Mouse (Mus musculus): ENCODE measurements at regions not wholly inside any gene's neighbourhood (a gene's known extent, or its start where the extent isn't known, plus 50 kb on each side); places are given as distances from the start of the nearest gene placed in this dataset.

DNA sequence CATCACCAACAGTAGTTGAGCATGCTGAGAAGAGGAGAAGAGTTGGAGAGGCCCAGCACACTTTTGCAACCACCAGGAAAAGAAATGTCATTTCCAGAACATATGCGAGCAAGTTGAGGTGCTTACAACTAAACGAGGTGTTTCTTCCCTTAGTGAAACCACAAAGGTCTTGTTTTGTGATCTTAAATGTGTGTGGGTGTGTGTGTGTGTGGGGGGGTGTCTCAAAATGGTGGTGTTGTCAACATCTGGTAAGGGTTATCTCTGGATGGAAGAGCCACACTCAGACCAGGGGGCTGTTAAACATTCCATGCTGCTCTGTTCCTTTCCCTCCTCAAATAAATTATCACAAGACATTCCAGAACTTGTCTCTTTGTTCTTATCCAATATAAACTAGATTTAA is 656.0 kb upstream of the Cdh5 start:
- Histone ChIP-seq H3K36me3 (ENCODE audit: insufficient read depth) (no peaks in the 10 kb centered on the region), H3K27me3 (ENCODE audit: insufficient read depth, low read length) (no peaks in the 10 kb centered on the region), H3K4me1 (ENCODE audit: insufficient read depth) (no peaks in the 10 kb centered on the region), H3K9me3 (ENCODE audit: low read length) (no peaks in the 10 kb centered on the region), H3K27ac (ENCODE audit: low read depth, low read length) (no peak overlapping the region), H3K9ac (no peak overlapping the region), H3K4me2 (ENCODE audit: low read depth) (no peak overlapping the region), H3K4me3 (ENCODE audit: low read depth, low read length) (no peak overlapping the region)
- WGBS, result 82% methylated on average over 2 of the region's 2 CpGs
- no peak for DNase-seq
- no peak for ATAC-seq
- TF ChIP-seq CTCF (IDR thresholded peaks at IDR 0.05; ENCODE audit: low read depth), result no peak

DNA sequence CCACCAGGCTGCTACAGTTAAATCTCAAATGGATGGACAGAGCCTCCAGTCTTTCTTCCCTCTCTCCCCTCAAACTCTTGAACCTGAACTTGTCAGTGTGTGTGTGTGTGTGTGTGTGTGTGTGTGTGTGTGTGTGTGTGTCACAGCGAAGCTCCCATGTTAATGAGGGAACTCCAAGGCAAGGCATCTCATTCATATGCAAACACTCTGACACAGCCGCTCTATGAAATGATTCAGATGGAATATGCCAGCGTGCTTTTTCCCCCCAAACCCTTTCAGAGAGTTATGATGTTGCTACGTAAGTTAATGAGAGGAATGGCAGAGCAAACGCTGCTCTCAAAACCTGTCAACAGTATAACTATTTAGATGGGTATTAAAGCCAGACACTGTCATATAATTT is 653.5 kb upstream of the Cdh5 start:
- TF ChIP-seq CTCF (IDR thresholded peaks at IDR 0.05; ENCODE audit: low read depth), result no peak
- H3K4me1 ChIP-seq (ENCODE audit: insufficient read depth), result no peaks in the 10 kb centered on the region
- H3K27ac ChIP-seq (ENCODE audit: low read depth, low read length), result no peak overlapping the region
- H3K9me3 ChIP-seq (ENCODE audit: low read length), result no peaks in the 10 kb centered on the region
- no peak overlapping the region for H3K9ac ChIP-seq
- DNase-seq, result peak; percentile 58
- no peak overlapping the region for H3K4me2 ChIP-seq (ENCODE audit: low read depth)
- no peak overlapping the region for H3K4me3 ChIP-seq (ENCODE audit: low read depth, low read length)
- ATAC-seq, result peak; percentile 92
- H3K27me3 ChIP-seq (ENCODE audit: insufficient read depth, low read length), result no peaks in the 10 kb centered on the region
- H3K36me3 ChIP-seq (ENCODE audit: insufficient read depth), result no peaks in the 10 kb centered on the region
- 29% methylated on average over 5 of the region's 5 CpGs for WGBS

DNA sequence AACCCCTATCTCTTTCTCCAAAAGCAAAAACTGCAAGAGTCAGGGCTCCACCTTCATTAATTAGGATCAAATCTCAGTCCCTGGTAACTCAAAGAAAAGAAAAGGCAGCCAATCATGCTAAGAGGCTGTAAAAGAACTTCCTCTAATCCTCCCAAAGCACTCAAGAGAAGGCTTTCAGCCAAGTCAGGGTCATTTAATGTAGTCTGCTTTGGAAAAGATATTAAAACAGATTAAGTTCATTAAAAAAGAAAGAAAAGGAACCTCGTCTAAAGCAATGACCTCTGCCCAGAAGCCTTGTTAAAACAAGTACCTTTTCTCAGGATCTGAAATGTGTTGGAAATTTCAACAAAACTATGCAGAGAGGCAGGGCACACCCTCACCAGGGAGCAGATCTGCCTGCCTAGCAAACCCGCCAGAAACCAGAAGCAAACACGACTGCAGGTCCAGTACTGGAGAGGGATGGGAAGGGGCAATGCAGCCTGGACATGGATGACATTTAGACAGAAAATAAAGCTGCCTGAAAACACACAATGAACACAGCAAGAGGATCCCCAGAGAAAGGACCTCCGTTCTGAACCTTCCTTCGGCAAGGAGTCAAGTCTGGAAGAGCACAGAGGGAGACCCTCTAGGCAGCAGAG is 649.9 kb upstream of the Cdh5 start:
- Histone ChIP-seq H3K36me3 (ENCODE audit: insufficient read depth) (no peaks in the 10 kb centered on the region), H3K9ac (no peak overlapping the region), H3K4me2 (ENCODE audit: low read depth) (no peak overlapping the region), H3K4me1 (ENCODE audit: insufficient read depth) (no peaks in the 10 kb centered on the region), H3K27me3 (ENCODE audit: insufficient read depth, low read length) (no peaks in the 10 kb centered on the region), H3K9me3 (ENCODE audit: low read length) (no peaks in the 10 kb centered on the region), H3K4me3 (ENCODE audit: low read depth, low read length) (no peak overlapping the region), H3K27ac (ENCODE audit: low read depth, low read length) (no peak overlapping the region)
- ATAC-seq (no peak), DNase-seq (no peak)
- no peak for TF ChIP-seq CTCF (IDR thresholded peaks at IDR 0.05; ENCODE audit: low read depth)
- WGBS, result 18% methylated on average over 5 of the region's 5 CpGs

DNA sequence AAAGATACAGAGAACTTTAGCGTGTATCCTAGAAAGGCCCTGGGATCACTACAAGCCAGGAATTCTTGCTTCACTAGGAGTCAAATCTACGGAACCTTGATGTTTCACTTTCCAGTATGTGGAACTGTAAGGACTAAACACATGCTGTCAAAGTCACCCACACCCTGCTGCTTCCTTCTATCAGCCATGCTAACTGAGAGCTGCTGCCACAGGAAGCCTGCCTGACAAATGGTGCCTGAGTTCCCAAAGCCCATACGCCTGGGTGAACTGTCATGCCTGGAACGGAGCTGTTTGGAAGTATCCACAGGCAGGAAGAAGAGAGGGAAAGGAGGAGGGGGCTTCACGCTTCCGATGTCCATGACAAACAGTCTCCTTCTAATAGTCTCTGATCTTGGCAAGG is 644.2 kb upstream of the Cdh5 start:
- no peak overlapping the region for H3K4me3 ChIP-seq (ENCODE audit: low read depth, low read length)
- H3K4me2 ChIP-seq (ENCODE audit: low read depth), result no peak overlapping the region
- no peaks in the 10 kb centered on the region for H3K27me3 ChIP-seq (ENCODE audit: insufficient read depth, low read length)
- 78% methylated on average over 6 of the region's 6 CpGs for WGBS
- ATAC-seq (no peak), DNase-seq (no peak)
- no peak overlapping the region for H3K9ac ChIP-seq
- TF ChIP-seq CTCF (IDR thresholded peaks at IDR 0.05; ENCODE audit: low read depth), result no peak
- H3K27ac ChIP-seq (ENCODE audit: low read depth, low read length), result no peak overlapping the region
- H3K9me3 ChIP-seq (ENCODE audit: low read length), result no peaks in the 10 kb centered on the region
- no peaks in the 10 kb centered on the region for H3K4me1 ChIP-seq (ENCODE audit: insufficient read depth)
- no peaks in the 10 kb centered on the region for H3K36me3 ChIP-seq (ENCODE audit: insufficient read depth)

DNA sequence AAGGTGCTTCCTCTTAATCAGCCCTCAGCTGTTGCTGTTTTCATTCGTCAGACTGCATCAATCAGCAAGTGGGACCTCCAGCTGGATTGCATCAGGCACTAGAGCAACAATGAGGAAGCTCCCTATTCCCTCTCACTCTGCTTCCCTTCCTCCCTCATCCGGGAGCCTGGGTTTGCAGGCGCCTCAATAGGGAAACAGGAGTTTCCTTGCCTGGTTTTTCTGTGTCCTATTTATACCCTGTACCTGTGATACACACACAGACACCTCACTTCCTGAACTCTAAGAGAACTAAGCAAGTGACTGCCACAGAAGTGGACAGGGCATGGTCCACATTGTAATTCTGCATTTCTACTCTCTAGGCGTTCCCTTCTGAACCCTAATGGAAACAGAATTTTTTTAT is 637.9 kb upstream of the Cdh5 start:
- ATAC-seq, result no peak
- TF ChIP-seq CTCF (IDR thresholded peaks at IDR 0.05; ENCODE audit: low read depth), result no peak
- no peak overlapping the region for H3K27ac ChIP-seq (ENCODE audit: low read depth, low read length)
- H3K36me3 ChIP-seq (ENCODE audit: insufficient read depth), result no peaks in the 10 kb centered on the region
- no peak overlapping the region for H3K9ac ChIP-seq
- no peaks in the 10 kb centered on the region for H3K27me3 ChIP-seq (ENCODE audit: insufficient read depth, low read length)
- H3K4me1 ChIP-seq (ENCODE audit: insufficient read depth), result 0 out of 2 replicates have a peak, but pooled peaks cover 7% of the 10 kb centered on the region
- no peak for DNase-seq
- 74% methylated on average over 4 of the region's 4 CpGs for WGBS
- H3K9me3 ChIP-seq (ENCODE audit: low read length), result no peaks in the 10 kb centered on the region
- no peak overlapping the region for H3K4me2 ChIP-seq (ENCODE audit: low read depth)
- no peak overlapping the region for H3K4me3 ChIP-seq (ENCODE audit: low read depth, low read length)

DNA sequence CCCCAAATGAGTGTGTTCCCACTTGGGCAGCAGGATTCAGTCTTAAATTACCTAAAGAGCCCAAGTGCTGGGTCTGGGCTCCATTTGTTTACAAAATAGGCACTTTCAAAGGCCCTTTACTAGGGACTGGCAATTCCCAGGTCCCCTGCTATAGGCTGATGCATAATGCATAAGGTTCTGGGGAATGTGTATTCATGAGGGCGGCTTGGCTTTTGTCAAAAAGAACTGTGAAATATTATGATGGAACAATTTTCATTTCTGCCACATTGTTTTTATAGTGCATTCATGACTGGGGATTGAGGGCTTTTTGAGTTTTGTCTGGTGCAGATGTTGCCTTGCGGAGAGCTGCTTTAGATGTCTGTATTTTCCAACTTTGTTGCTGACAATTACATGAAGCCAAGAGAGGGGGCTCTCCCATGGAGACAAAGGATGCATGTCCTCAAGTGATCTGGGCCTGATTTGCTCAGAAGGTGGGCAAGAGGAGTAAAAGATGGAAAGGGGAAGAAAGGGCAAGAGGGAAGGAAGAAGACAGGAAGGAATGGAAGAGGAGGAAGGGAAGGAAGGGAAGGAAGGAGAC is 636.6 kb upstream of the Cdh5 start:
- 0 out of 2 replicates have a peak, but pooled peaks cover 7% of the 10 kb centered on the region for H3K4me1 ChIP-seq (ENCODE audit: insufficient read depth)
- ATAC-seq, result peak; percentile 76; the same call in 1 of the 2 replicates
- no peak overlapping the region for H3K9ac ChIP-seq
- peak; percentile 16 for DNase-seq
- no peak overlapping the region for H3K4me3 ChIP-seq (ENCODE audit: low read depth, low read length)
- no peaks in the 10 kb centered on the region for H3K9me3 ChIP-seq (ENCODE audit: low read length)
- no peak overlapping the region for H3K4me2 ChIP-seq (ENCODE audit: low read depth)
- TF ChIP-seq CTCF (IDR thresholded peaks at IDR 0.05; ENCODE audit: low read depth), result no peak
- H3K36me3 ChIP-seq (ENCODE audit: insufficient read depth), result no peaks in the 10 kb centered on the region
- no peaks in the 10 kb centered on the region for H3K27me3 ChIP-seq (ENCODE audit: insufficient read depth, low read length)
- no peak overlapping the region for H3K27ac ChIP-seq (ENCODE audit: low read depth, low read length)
- 37% methylated on average over 2 of the region's 2 CpGs for WGBS

DNA sequence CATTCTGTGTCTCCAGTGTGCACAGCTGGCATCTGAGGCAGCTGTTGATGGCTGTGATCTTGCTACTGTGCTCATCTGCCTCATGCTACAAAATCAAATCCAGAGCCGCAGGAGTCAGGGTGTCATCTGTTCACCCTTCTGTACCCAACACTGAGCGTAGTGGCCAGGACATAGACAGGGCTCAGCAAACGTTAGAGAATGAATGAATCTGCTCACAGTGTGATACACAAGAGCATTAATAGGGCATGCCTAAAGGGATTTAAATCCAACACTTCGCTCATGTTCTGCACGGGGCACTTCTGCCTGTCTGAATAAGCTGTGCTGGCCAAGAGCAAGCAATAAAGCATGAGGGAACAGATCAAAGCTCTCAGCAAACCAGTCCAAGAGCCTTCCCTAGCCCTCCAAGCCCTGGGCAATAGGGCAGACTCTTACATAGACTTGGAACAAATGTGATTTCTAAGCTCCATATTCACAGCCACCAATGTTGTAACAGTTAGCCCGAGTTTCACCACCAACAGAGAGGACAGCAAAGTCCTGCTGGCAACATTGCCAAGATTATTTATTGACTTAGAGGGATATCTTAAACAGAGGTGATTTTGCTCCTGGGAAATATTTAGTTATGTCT is 633.8 kb upstream of the Cdh5 start:
- DNase-seq, result no peak
- H3K9me3 ChIP-seq (ENCODE audit: low read length), result no peaks in the 10 kb centered on the region

More for the DNA sequence above, 633.8 kb upstream of the Cdh5 start:
- Histone ChIP-seq H3K27ac (ENCODE audit: low read depth, low read length) (no peak overlapping the region), H3K27me3 (ENCODE audit: insufficient read depth, low read length) (no peaks in the 10 kb centered on the region), H3K4me3 (ENCODE audit: low read depth, low read length) (no peak overlapping the region), H3K4me1 (ENCODE audit: insufficient read depth) (0 out of 2 replicates have a peak, but pooled peaks cover 7% of the 10 kb centered on the region), H3K4me2 (ENCODE audit: low read depth) (no peak overlapping the region), H3K9ac (no peak overlapping the region), H3K36me3 (ENCODE audit: insufficient read depth) (no peaks in the 10 kb centered on the region)
- ATAC-seq, result no peak
- 57% methylated on average over 6 of the region's 6 CpGs for WGBS
- TF ChIP-seq CTCF (IDR thresholded peaks at IDR 0.05; ENCODE audit: low read depth), result no peak
